Mouse (Mus musculus) left cerebral cortex, postnatal 36 days (tissue): ENCODE results near the gene Gcm1. TPM values are rescaled to one million over a fixed set of nuclear protein-coding genes. Genes with fewer than 3 reads are reported as not detected.

Experiments
- total RNA-seq, 2 experiments: library from RNA; stranded (reverse); gene quantifications; 2 replicates each; pipeline ENCODE4 v1.2.3; 2021

Gcm1 gene
- total RNA-seq, 2 experiments from 2014 or later = not detected

Other genes starting within 250 kb of the Gcm1 start
- gene Elovl5, start 134.6 kb upstream of the Gcm1 start, total RNA-seq = 10 to 100 TPM; 62.2 to 68.7 TPM
- 100 to 1,000 TPM; 124 to 126 TPM for gene Fbxo9, start 57.1 kb downstream of the Gcm1 start, total RNA-seq
- gene Ick, start 57.3 kb downstream of the Gcm1 start, total RNA-seq = 10 to 100 TPM; 19.3 to 20.6 TPM
- 10 to 100 TPM; 32.4 to 35.9 TPM for gene Gsta4, start 130.8 kb downstream of the Gcm1 start, total RNA-seq
- not detected for gene Gsta1, start 178.7 kb downstream of the Gcm1 start, total RNA-seq
- gene Gm3776, start 205.2 kb downstream of the Gcm1 start, total RNA-seq = not detected
- not detected for gene Gm10639, start 238.0 kb downstream of the Gcm1 start, total RNA-seq